In the genomic region with DNA sequence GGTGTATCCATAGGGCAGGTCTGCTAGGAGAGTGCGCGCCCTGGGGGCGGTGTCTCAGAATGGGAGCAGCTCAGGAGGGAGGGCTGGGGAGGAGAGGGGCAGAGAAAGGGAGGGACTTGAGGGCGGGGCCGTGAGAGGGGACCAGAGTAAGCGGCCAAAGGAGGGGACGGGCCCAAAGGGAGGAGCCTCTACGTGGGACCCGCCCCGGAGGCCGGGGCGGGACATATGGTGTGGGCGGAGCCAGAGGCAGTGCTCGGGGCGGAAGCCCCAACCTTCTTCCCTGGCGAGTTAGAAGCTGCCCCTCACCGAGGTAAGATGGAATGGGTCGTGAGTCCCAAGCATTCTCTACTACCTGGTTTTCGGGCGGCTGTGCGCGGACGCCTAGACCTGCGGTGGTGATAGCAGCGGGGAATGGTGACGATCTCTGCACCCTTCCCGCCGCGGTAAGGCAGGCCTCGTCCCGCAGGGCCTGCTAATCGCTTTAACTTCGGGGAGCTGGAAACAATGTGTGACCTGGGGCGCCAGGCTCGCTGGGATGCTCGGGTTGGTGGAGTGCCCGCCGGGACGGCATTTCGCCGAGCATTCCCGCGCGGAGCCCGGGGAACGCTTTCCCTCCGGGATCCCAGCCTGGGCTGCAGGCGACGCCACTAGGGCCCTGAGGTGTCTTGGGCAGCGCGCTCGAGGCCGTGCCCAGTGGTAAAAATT, we compare ENCODE assay signal across 8 mouse cellular contexts. TPM values are rescaled to one million over a fixed set of nuclear protein-coding genes. Genes with fewer than 3 reads are reported as not detected.
DNase-seq lines count a peak whose midpoint lies in the region; ATAC-seq and TF ChIP-seq lines count a peak whose summit lies in the region.

A gene (plus strand): TSS at position 219 of the 705 bp plus-strand sequence.

- peak; percentile 86 for TF ChIP-seq POLR2A in ES-Bruce4 (IDR thresholded peaks at IDR 0.05; ENCODE audit: insufficient read depth, low read length)

- H3K9me3 ChIP-seq in ES-Bruce4 (replicated peaks; ENCODE audit: control insufficient read depth, insufficient read depth, low read length, poor library complexity, severe bottlenecking): no peaks in the 10 kb centered on the region
- H3K9me3 ChIP-seq in forebrain, embryonic 13.5 days (replicated peaks): no peaks in the 10 kb centered on the region
- no peaks in the 10 kb centered on the region for H3K9me3 ChIP-seq in liver, postnatal 0 days (ENCODE audit: low read length)
- no peaks in the 10 kb centered on the region for H3K9me3 ChIP-seq in neural tube, embryonic 14.5 days (ENCODE audit: control insufficient read depth, low read length)

- no peaks in the 10 kb centered on the region for H3K4me1 ChIP-seq in ES-Bruce4 (ENCODE audit: control insufficient read depth, insufficient read depth, low read length)
- H3K4me1 ChIP-seq in forebrain, embryonic 13.5 days: peaks cover 12% of the 10 kb centered on the region
- peaks cover 11% of the 10 kb centered on the region for H3K4me1 ChIP-seq in liver, postnatal 0 days (ENCODE audit: insufficient read depth)
- peaks cover 8% of the 10 kb centered on the region; the same call in 1 of the 2 replicates for H3K4me1 ChIP-seq in neural tube, embryonic 14.5 days (ENCODE audit: control insufficient read depth, insufficient read depth, low read length)

- TF ChIP-seq CTCF in ES-Bruce4 (IDR thresholded peaks at IDR 0.05; ENCODE audit: low read depth, low read length): no peak
- TF ChIP-seq CTCF in liver, postnatal 0 days (IDR thresholded peaks at IDR 0.05; ENCODE audit: low read depth): peak; percentile 45

- DNase-seq in heart, postnatal 10 days: peak; percentile 94 to 95
- DNase-seq in large intestine, adult 2 months (ENCODE audit: low read depth, low spot score): peak; percentile 94
- peak; percentile 96 for DNase-seq in liver, postnatal 0 days
- DNase-seq in testis, postnatal 10 days (ENCODE audit: low spot score): peak; percentile 95

- intact Hi-C loops in heart, postnatal 10 days (cut with DNase I): no loop called here

- under 1% methylated on average over 52 of the region's 53 CpGs for WGBS in forebrain, embryonic 13.5 days
- under 1% methylated on average over 53 of the region's 53 CpGs for WGBS in large intestine, adult 2 months
- WGBS in liver, postnatal 0 days (ENCODE audit: insufficient replicate concordance): under 1% methylated on average over 52 of the region's 53 CpGs
- WGBS in neural tube, embryonic 14.5 days: under 1% methylated on average over 48 of the region's 53 CpGs

- H3K4me2 ChIP-seq in forebrain, embryonic 13.5 days: peak within 1 kb of the TSS; percentile 73
- peak within 1 kb of the TSS; percentile 79 for H3K4me2 ChIP-seq in liver, postnatal 0 days (ENCODE audit: low read depth, low read length)
- peak within 1 kb of the TSS; percentile 79 for H3K4me2 ChIP-seq in neural tube, embryonic 14.5 days (ENCODE audit: low read depth, low read length)

- no peak for TF ChIP-seq EP300 in ES-Bruce4 (IDR thresholded peaks at IDR 0.05; ENCODE audit: insufficient read depth, low read depth, low read length)
- no peak for TF ChIP-seq EP300 in liver, postnatal 0 days (IDR thresholded peaks at IDR 0.05; ENCODE audit: low read depth)

- peak within 1 kb of the TSS; percentile 74 for H3K27ac ChIP-seq in ES-Bruce4 (ENCODE audit: insufficient read depth, low read length)
- peak within 1 kb of the TSS; percentile 64 for H3K27ac ChIP-seq in forebrain, embryonic 13.5 days
- H3K27ac ChIP-seq in liver, postnatal 0 days (ENCODE audit: low read depth): peak within 1 kb of the TSS; percentile 86
- H3K27ac ChIP-seq in neural tube, embryonic 14.5 days (ENCODE audit: low read depth, low read length): peak within 1 kb of the TSS; percentile 69

- peak; percentile 95 for ATAC-seq in cerebellum, adult (ENCODE audit: insufficient number of reproducible peaks, low FRiP score, low TSS enrichment)
- peak; percentile 99 for ATAC-seq in forebrain, embryonic 13.5 days
- peak; percentile 98 for ATAC-seq in liver, postnatal 0 days
- peak; percentile 97 for ATAC-seq in neural tube, embryonic 14.5 days (ENCODE audit: low read depth)

- no peaks in the 10 kb centered on the region for H3K27me3 ChIP-seq in ES-Bruce4 (ENCODE audit: control insufficient read depth, insufficient read depth, low read length, poor library complexity, severe bottlenecking)
- H3K27me3 ChIP-seq in forebrain, embryonic 13.5 days: no peaks in the 10 kb centered on the region
- H3K27me3 ChIP-seq in liver, postnatal 0 days (ENCODE audit: insufficient read depth, low read length): no peaks in the 10 kb centered on the region
- no peaks in the 10 kb centered on the region; the same call in 1 of the 2 replicates for H3K27me3 ChIP-seq in neural tube, embryonic 14.5 days (ENCODE audit: control insufficient read depth, insufficient read depth, low read length)

- peak within 1 kb of the TSS; percentile 83 for H3K9ac ChIP-seq in ES-Bruce4 (ENCODE audit: low read depth, poor library complexity, severe bottlenecking)
- H3K9ac ChIP-seq in forebrain, embryonic 13.5 days: peak within 1 kb of the TSS; percentile 80
- peak within 1 kb of the TSS; percentile 79 for H3K9ac ChIP-seq in liver, postnatal 0 days (replicated peaks)
- peak within 1 kb of the TSS; percentile 84 for H3K9ac ChIP-seq in neural tube, embryonic 14.5 days (replicated peaks; ENCODE audit: low read depth, low read length)

- peaks cover 3% of the 10 kb centered on the region; the same call in 1 of the 2 replicates for H3K36me3 ChIP-seq in ES-Bruce4 (ENCODE audit: control insufficient read depth, insufficient read depth, low read length, poor library complexity, severe bottlenecking)
- H3K36me3 ChIP-seq in forebrain, embryonic 13.5 days (ENCODE audit: poor library complexity, severe bottlenecking): peaks cover 13% of the 10 kb centered on the region
- H3K36me3 ChIP-seq in liver, postnatal 0 days (replicated peaks; ENCODE audit: insufficient read depth, low read length): peaks cover 11% of the 10 kb centered on the region
- no peaks in the 10 kb centered on the region for H3K36me3 ChIP-seq in neural tube, embryonic 14.5 days (ENCODE audit: control insufficient read depth, insufficient read depth, low read length)

- H3K4me3 ChIP-seq in ES-Bruce4 (ENCODE audit: low read depth, low read length): peak within 1 kb of the TSS; percentile 98
- peak within 1 kb of the TSS; percentile 64 for H3K4me3 ChIP-seq in forebrain, embryonic 13.5 days
- peak within 1 kb of the TSS; percentile 78 for H3K4me3 ChIP-seq in liver, postnatal 0 days (ENCODE audit: low read depth, low read length)
- peak within 1 kb of the TSS; percentile 82 for H3K4me3 ChIP-seq in neural tube, embryonic 14.5 days (ENCODE audit: low read depth, low read length)

RNA-seq across cellular contexts. Expression of the gene that starts here (rescaled TPM):
- polyA plus RNA-seq in ES-Bruce4 (2011; ENCODE audit: insufficient read depth, insufficient read length, low read depth, missing spikeins): 202 and 217 TPM in 2 replicates
- 303 and 336 TPM in 2 replicates for polyA plus RNA-seq in forebrain, embryonic 13.5 days (2015; fragmentation: Nextera tagmentation; extraction: Ambion mirVana)
- 100 to 1,000 TPM; 139 to 150 TPM for total RNA-seq in heart, postnatal 10 days (2021)
- polyA plus RNA-seq in large intestine, adult 2 months (2012; rRNA removed): 109 and 133 TPM in 2 replicates
- 270 and 275 TPM in 2 replicates for polyA plus RNA-seq in liver, postnatal 0 days (2015; fragmentation: Nextera tagmentation; extraction: Ambion mirVana)
- polyA plus RNA-seq in neural tube, embryonic 14.5 days (2014; fragmentation: Nextera tagmentation; extraction: Ambion mirVana): 232 and 247 TPM in 2 replicates

Comparison
In these comparisons a context has a peak if more than half of its experiments do, and no peak if none do; other contexts are left out.
1. Peak in every context shown above with its lines: DNase-seq, ATAC-seq, H3K4me3 ChIP-seq and H3K27ac ChIP-seq.